Mouse (Mus musculus): Measurements from ENCODE around the gene Col6a6. TPM values are rescaled to one million over a fixed set of nuclear protein-coding genes. Genes with fewer than 3 reads are reported as not detected.
A peak's percentile ranks its signal among the peaks of the same experiment; 100 is the strongest.

Col6a6 gene
- polyA plus RNA-seq, 1 experiment from 2014 or later: not detected

DNA sequence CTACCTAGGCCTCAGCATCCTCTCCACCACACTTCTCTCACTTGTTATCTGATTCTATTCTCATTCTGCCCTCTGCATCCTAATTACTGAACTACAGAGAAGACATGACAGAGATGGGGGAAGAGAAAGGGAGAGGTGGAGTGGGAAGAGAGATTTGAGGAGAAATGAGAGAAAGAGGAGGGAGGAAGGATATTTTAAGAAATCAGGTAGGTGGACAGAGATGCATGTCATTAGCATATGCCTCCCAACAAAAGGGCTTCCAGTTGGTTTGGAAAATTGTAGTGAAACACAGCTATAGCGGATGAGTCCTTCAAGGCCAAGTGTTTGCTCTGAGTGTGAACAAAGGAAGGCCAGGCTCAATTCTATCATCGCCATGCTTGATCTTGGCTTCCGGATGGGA, 115.9 kb downstream of the Col6a6 start:
- ATAC-seq (no peak), DNase-seq (ENCODE audit: low spot score) (no peak)
- Histone ChIP-seq H3K4me2 (ENCODE audit: low read length) (no peak overlapping the region), H3K4me1 (ENCODE audit: control insufficient read depth, insufficient read depth, low read length) (no peaks in the 10 kb centered on the region), H3K27ac (ENCODE audit: low read depth, low read length) (no peak overlapping the region), H3K9ac (ENCODE audit: low read length) (no peak overlapping the region), H3K27me3 (replicated peaks; ENCODE audit: control insufficient read depth, insufficient read depth, low read length) (no peaks in the 10 kb centered on the region), H3K36me3 (ENCODE audit: control insufficient read depth, insufficient read depth, low read length) (no peaks in the 10 kb centered on the region), H3K9me3 (replicated peaks; ENCODE audit: control insufficient read depth, low read length) (no peaks in the 10 kb centered on the region), H3K4me3 (ENCODE audit: low read depth, low read length) (no peak overlapping the region)
- WGBS: 91% methylated on average over 3 of the region's 3 CpGs

DNA sequence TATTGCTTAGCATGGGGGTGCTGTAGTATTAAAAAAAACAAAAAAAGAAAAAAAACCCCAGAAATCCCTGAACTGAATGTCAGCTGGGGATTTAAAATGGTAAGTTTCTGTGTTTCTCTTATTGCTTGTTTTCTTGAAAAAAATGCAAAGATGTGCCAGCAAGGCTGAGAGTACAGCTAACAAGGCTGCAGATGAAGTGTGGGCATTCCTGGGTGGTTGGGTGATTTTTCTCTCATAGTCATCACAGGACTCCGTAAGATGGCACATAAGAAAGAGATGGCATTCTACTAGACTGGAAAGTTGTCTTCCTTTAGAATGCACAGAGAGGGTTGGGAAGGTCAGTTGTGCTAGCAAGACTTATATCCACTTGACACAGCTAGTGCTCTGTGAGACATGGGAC, 122.9 kb downstream of the Col6a6 start:
- WGBS: 91% methylated on average over 1 of the region's 1 CpGs
- H3K4me2 ChIP-seq (ENCODE audit: low read length): no peak overlapping the region

DNA sequence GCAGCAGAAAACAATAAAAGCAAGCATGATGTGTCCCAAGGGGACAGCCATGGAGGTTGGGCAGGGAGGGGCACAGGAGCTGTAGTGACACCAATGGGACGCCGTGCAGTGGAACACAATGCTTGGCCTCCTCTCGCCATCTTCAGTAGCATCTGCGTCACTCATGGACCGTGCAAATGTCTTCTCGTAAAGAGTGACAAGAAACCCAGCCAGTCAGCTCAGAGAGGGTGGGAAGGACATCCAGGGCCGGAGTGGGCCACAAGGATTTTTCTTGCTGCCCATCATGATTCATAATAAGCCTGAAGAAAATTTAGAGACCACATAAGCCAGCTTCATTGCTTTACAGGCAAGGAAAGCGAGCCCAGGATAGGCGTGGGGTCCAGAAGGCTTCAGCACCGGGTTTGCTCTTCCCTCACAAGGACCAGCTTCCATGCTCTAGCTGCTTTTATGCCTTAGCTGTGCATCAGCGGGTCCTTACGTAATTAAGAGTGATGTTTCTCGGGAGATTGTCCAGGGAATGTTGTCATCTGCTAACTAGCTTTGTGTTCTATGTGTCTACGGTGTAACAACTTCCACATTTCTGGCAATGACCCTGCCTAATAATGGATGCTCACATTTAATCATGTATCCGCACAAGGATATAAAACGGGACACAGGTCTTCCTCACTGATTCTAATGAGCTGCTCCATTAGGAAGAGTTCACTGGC, 123.6 kb downstream of the Col6a6 start:
- no peaks in the 10 kb centered on the region for H3K9me3 ChIP-seq (replicated peaks; ENCODE audit: control insufficient read depth, low read length)
- no peaks in the 10 kb centered on the region for H3K36me3 ChIP-seq (ENCODE audit: control insufficient read depth, insufficient read depth, low read length)
- DNase-seq (ENCODE audit: low spot score): peak; percentile 9
- no peak overlapping the region for H3K27ac ChIP-seq (ENCODE audit: low read depth, low read length)
- peaks cover 2% of the 10 kb centered on the region; the same call in 1 of the 2 replicates for H3K4me1 ChIP-seq (ENCODE audit: control insufficient read depth, insufficient read depth, low read length)
- ATAC-seq: no peak
- H3K4me2 ChIP-seq (ENCODE audit: low read length): no peak overlapping the region
- H3K9ac ChIP-seq (ENCODE audit: low read length): no peak overlapping the region
- WGBS: 82% methylated on average over 16 of the region's 16 CpGs
- H3K27me3 ChIP-seq (replicated peaks; ENCODE audit: control insufficient read depth, insufficient read depth, low read length): no peaks in the 10 kb centered on the region
- no peak overlapping the region for H3K4me3 ChIP-seq (ENCODE audit: low read depth, low read length)

More for the DNA sequence above, 122.9 kb downstream of the Col6a6 start:
- no peaks in the 10 kb centered on the region for H3K9me3 ChIP-seq (replicated peaks; ENCODE audit: control insufficient read depth, low read length)
- peaks cover 2% of the 10 kb centered on the region; the same call in 1 of the 2 replicates for H3K4me1 ChIP-seq (ENCODE audit: control insufficient read depth, insufficient read depth, low read length)
- H3K4me3 ChIP-seq (ENCODE audit: low read depth, low read length): no peak overlapping the region
- no peak overlapping the region for H3K27ac ChIP-seq (ENCODE audit: low read depth, low read length)
- no peaks in the 10 kb centered on the region for H3K36me3 ChIP-seq (ENCODE audit: control insufficient read depth, insufficient read depth, low read length)
- ATAC-seq (no peak), DNase-seq (ENCODE audit: low spot score) (no peak)
- no peaks in the 10 kb centered on the region for H3K27me3 ChIP-seq (replicated peaks; ENCODE audit: control insufficient read depth, insufficient read depth, low read length)
- H3K9ac ChIP-seq (ENCODE audit: low read length): no peak overlapping the region

DNA sequence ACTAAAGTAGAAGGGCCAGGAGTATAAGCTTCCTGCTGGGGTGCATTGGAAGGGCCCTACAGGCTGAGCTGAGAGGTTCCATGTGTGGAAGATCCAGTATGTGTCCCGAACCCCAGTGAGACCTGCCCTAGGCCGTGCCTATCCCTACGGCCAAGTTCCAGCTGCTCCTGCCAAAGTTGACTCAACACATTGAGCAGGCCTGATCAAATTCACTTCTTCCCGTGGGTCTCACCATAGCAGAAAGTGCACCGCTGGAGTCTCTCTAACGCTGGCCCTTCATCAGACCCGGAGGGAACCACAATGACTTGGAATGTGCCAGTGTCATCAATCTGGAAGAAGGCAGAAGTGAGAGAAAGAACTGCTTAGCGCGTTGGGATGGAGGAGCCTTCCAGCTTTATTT, 126.0 kb downstream of the Col6a6 start:
- ATAC-seq (no peak), DNase-seq (ENCODE audit: low spot score) (no peak)
- Histone ChIP-seq H3K36me3 (ENCODE audit: control insufficient read depth, insufficient read depth, low read length) (no peaks in the 10 kb centered on the region), H3K4me2 (ENCODE audit: low read length) (no peak overlapping the region), H3K4me3 (ENCODE audit: low read depth, low read length) (no peak overlapping the region), H3K9me3 (replicated peaks; ENCODE audit: control insufficient read depth, low read length) (no peaks in the 10 kb centered on the region), H3K27me3 (replicated peaks; ENCODE audit: control insufficient read depth, insufficient read depth, low read length) (no peaks in the 10 kb centered on the region), H3K9ac (ENCODE audit: low read length) (no peak overlapping the region), H3K4me1 (ENCODE audit: control insufficient read depth, insufficient read depth, low read length) (peaks cover 2% of the 10 kb centered on the region; the same call in 1 of the 2 replicates), H3K27ac (ENCODE audit: low read depth, low read length) (no peak overlapping the region)
- 89% methylated on average over 9 of the region's 9 CpGs for WGBS

DNA sequence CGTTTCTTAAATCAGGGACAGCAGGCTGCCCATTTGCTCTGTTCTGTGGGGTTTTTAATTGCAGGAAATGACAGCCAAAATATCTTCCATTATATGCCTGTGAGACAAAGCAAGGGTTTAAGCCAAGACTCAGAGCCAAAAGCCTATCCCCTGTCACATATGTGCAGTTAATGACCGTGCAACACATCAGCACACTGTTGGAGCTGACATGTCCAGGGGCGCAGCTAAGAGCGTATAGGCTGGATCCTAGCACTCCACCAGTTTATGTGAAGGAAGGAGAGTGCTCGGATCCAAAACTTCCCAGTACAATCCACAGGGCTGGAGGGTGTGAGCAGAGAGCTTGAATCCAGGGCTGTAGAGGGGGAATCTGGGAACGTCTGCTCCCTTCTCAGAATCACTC, 127.3 kb downstream of the Col6a6 start:
- ATAC-seq: no peak
- H3K4me2 ChIP-seq (ENCODE audit: low read length): no peak overlapping the region
- peak; percentile 3 for DNase-seq (ENCODE audit: low spot score)

DNA sequence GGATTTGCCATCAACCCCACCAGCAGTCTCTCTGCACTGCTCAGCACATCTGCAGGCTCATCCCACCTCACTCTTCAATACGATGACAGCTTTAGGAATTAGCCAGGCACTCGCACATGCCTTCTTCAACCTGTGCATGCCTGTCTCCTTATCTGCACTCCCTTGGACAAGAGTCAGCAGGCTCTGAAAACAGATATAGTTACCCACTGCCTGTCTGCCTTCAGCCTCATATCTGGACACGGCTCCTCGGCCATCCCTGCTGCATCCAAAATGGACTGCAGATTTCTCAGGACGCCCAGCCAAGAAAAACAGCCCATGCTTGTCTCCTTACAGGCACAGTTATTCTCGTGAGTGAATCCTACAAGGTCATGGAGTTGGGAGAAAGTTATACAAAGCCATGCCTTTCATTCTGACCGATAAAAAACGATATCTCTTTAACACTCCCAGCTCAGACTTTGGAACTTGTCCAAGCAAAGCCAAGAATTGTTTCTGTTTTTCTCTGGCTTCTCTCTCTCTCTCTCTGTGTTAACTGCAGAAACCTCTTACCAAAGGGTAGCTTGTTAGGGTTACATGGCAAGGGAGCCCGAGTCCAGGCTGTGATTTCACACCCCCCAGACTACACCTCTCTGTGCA, 130.1 kb downstream of the Col6a6 start:
- H3K36me3 ChIP-seq (ENCODE audit: control insufficient read depth, insufficient read depth, low read length): no peaks in the 10 kb centered on the region
- peak; percentile 13 for DNase-seq (ENCODE audit: low spot score)
- 74% methylated on average over 9 of the region's 9 CpGs for WGBS

More for the DNA sequence above, 127.3 kb downstream of the Col6a6 start:
- H3K4me1 ChIP-seq (ENCODE audit: control insufficient read depth, insufficient read depth, low read length): peaks cover 2% of the 10 kb centered on the region; the same call in 1 of the 2 replicates
- no peak overlapping the region for H3K27ac ChIP-seq (ENCODE audit: low read depth, low read length)
- no peaks in the 10 kb centered on the region for H3K36me3 ChIP-seq (ENCODE audit: control insufficient read depth, insufficient read depth, low read length)
- H3K9ac ChIP-seq (ENCODE audit: low read length): no peak overlapping the region
- no peaks in the 10 kb centered on the region for H3K27me3 ChIP-seq (replicated peaks; ENCODE audit: control insufficient read depth, insufficient read depth, low read length)
- WGBS: 74% methylated on average over 6 of the region's 6 CpGs
- no peak overlapping the region for H3K4me3 ChIP-seq (ENCODE audit: low read depth, low read length)
- H3K9me3 ChIP-seq (replicated peaks; ENCODE audit: control insufficient read depth, low read length): no peaks in the 10 kb centered on the region

DNA sequence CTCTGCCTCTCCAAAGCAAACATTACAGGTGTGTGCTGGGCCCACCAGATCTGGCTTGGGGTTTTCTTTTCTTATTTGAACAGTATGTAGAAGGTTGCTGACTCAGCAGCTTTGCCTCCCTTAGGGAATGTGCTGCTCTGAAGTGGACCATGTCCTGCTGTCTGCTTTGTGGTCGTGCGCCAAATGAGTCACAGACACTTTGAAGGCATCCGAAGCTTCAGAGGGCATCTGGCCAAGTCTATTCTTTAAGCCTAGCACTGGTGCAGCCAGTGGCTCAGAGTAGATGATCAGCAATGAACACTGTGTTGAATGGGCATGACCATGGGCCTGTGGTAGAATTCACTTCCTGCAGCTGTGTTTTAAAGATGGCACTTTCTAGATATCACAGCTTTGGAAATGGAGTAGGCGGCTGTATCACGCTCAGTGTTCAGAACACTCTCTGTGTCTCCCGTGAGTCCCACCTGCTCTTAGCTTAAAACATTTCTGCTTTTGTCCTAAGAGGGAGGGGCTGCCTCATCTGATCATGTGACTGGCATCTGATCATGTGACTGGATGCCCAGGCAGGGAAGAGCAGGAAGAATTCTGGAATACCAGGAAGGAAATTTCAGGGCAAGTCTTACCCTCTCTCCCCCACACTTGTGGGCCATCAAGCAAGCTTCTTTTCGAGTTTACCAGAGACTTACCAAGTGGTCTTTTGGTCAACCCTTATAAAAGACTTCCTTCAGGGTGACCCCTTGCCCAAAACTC, 131.0 kb downstream of the Col6a6 start:
- no peak overlapping the region for H3K9ac ChIP-seq (ENCODE audit: low read length)
- H3K27ac ChIP-seq (ENCODE audit: low read depth, low read length): no peak overlapping the region
- WGBS: 86% methylated on average over 7 of the region's 7 CpGs
- ATAC-seq (no peak), DNase-seq (ENCODE audit: low spot score) (no peak)
- no peaks in the 10 kb centered on the region for H3K36me3 ChIP-seq (ENCODE audit: control insufficient read depth, insufficient read depth, low read length)
- H3K9me3 ChIP-seq (replicated peaks; ENCODE audit: control insufficient read depth, low read length): no peaks in the 10 kb centered on the region
- no peaks in the 10 kb centered on the region for H3K27me3 ChIP-seq (replicated peaks; ENCODE audit: control insufficient read depth, insufficient read depth, low read length)
- no peak overlapping the region for H3K4me3 ChIP-seq (ENCODE audit: low read depth, low read length)
- H3K4me1 ChIP-seq (ENCODE audit: control insufficient read depth, insufficient read depth, low read length): peaks cover 2% of the 10 kb centered on the region; the same call in 1 of the 2 replicates
- H3K4me2 ChIP-seq (ENCODE audit: low read length): no peak overlapping the region

More for the DNA sequence above, 130.1 kb downstream of the Col6a6 start:
- ATAC-seq: no peak
- no peak overlapping the region for H3K27ac ChIP-seq (ENCODE audit: low read depth, low read length)
- no peaks in the 10 kb centered on the region for H3K27me3 ChIP-seq (replicated peaks; ENCODE audit: control insufficient read depth, insufficient read depth, low read length)
- H3K9ac ChIP-seq (ENCODE audit: low read length): no peak overlapping the region
- H3K9me3 ChIP-seq (replicated peaks; ENCODE audit: control insufficient read depth, low read length): no peaks in the 10 kb centered on the region
- H3K4me3 ChIP-seq (ENCODE audit: low read depth, low read length): no peak overlapping the region
- H3K4me2 ChIP-seq (ENCODE audit: low read length): no peak overlapping the region
- peaks cover 2% of the 10 kb centered on the region; the same call in 1 of the 2 replicates for H3K4me1 ChIP-seq (ENCODE audit: control insufficient read depth, insufficient read depth, low read length)

DNA sequence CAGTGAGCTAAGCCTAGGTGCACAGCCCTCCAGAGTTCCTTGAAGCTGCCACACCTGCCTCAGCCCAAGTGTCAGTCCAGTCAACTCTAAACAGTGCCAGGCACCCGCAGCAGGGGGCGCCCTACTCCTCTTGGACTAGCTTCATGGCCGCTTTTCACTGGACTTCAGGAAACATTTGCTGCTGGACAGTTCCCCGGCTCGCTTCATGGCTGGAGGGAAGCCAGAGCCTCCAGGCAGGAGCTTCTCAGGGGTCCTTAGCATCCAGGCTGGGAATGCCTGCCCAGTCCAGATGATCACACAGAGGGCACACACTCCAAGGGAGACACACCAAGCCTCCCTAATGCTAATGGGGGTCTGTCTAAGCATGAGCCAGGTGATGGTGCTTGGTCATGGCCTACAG, 134.1 kb downstream of the Col6a6 start:
- peak; percentile 26; the same call in 1 of the 2 replicates for ATAC-seq
- H3K27ac ChIP-seq (ENCODE audit: low read depth, low read length): no peak overlapping the region
- WGBS: 3% methylated on average over 5 of the region's 5 CpGs

More for the DNA sequence above, 134.1 kb downstream of the Col6a6 start:
- Histone ChIP-seq H3K4me3 (ENCODE audit: low read depth, low read length) (no peak overlapping the region), H3K9ac (ENCODE audit: low read length) (no peak overlapping the region), H3K27me3 (replicated peaks; ENCODE audit: control insufficient read depth, insufficient read depth, low read length) (no peaks in the 10 kb centered on the region), H3K36me3 (ENCODE audit: control insufficient read depth, insufficient read depth, low read length) (0 out of 2 replicates have a peak, but pooled peaks cover 4% of the 10 kb centered on the region), H3K4me2 (ENCODE audit: low read length) (no peak overlapping the region), H3K9me3 (replicated peaks; ENCODE audit: control insufficient read depth, low read length) (no peaks in the 10 kb centered on the region), H3K4me1 (ENCODE audit: control insufficient read depth, insufficient read depth, low read length) (no peaks in the 10 kb centered on the region)
- DNase-seq (ENCODE audit: low spot score): peak; percentile 65

All from forebrain, embryonic 14.5 days (tissue).